8 mouse cellular contexts compared by ENCODE assay signal in genomic region chr5:142821974-142822285, GRCm38 (mm10). TPM values are rescaled to one million over a fixed set of nuclear protein-coding genes. Genes with fewer than 3 reads are reported as not detected.
DNase-seq lines count a peak whose midpoint lies in the region; ATAC-seq and TF ChIP-seq lines count a peak whose summit lies in the region.

No protein-coding gene starts in this region.

- peak overlapping the region; percentile 98 for H3K9ac ChIP-seq in lung, postnatal 0 days (replicated peaks; ENCODE audit: low read depth)
- H3K9ac ChIP-seq in intestine, postnatal 0 days (ENCODE audit: low read depth, low read length), result peak overlapping the region; percentile 93
- H3K9ac ChIP-seq in neural tube, embryonic 14.5 days (replicated peaks; ENCODE audit: low read depth, low read length), result peak overlapping the region; percentile 99

- no peak for ATAC-seq in lung, postnatal 0 days
- ATAC-seq in intestine, postnatal 0 days, result no peak
- no peak for ATAC-seq in neural tube, embryonic 14.5 days (ENCODE audit: low read depth)
- no peak for ATAC-seq in erythroid progenitor cell, adult 5-6 weeks (replicated peaks; ENCODE audit: low FRiP score, poor library complexity, severe bottlenecking)

- no peaks in the 10 kb centered on the region for H3K36me3 ChIP-seq in lung, postnatal 0 days (ENCODE audit: insufficient read depth, low read length)
- H3K36me3 ChIP-seq in forebrain, embryonic 10.5 days (replicated peaks), result no peaks in the 10 kb centered on the region
- H3K36me3 ChIP-seq in intestine, postnatal 0 days (ENCODE audit: control insufficient read depth, insufficient read depth), result no peaks in the 10 kb centered on the region
- H3K36me3 ChIP-seq in neural tube, embryonic 14.5 days (ENCODE audit: control insufficient read depth, insufficient read depth, low read length), result no peaks in the 10 kb centered on the region

- WGBS in lung, postnatal 0 days, result 0% methylated on average over 9 of the region's 9 CpGs
- whole genome bisulfite sequencing in forebrain, embryonic 10.5 days, result 0% methylated on average over 9 of the region's 9 CpGs
- WGBS in intestine, postnatal 0 days, result 0% methylated on average over 9 of the region's 9 CpGs
- WGBS in neural tube, embryonic 14.5 days, result 1% methylated on average over 9 of the region's 9 CpGs

- H3K4me1 ChIP-seq in lung, postnatal 0 days (ENCODE audit: insufficient read depth, low read depth, low read length), result peaks cover 3% of the 10 kb centered on the region; the same call in 1 of the 2 replicates
- H3K4me1 ChIP-seq in forebrain, embryonic 10.5 days, result peaks cover 54% of the 10 kb centered on the region
- H3K4me1 ChIP-seq in intestine, postnatal 0 days (replicated peaks; ENCODE audit: control insufficient read depth, insufficient read depth, low read length), result no peaks in the 10 kb centered on the region
- H3K4me1 ChIP-seq in neural tube, embryonic 14.5 days (ENCODE audit: control insufficient read depth, insufficient read depth, low read length), result peaks cover 33% of the 10 kb centered on the region

- peak overlapping the region; percentile 96 for H3K4me3 ChIP-seq in lung, postnatal 0 days (ENCODE audit: low read depth, low read length)
- peak overlapping the region; percentile 100 for H3K4me3 ChIP-seq in forebrain, embryonic 10.5 days
- H3K4me3 ChIP-seq in intestine, postnatal 0 days (ENCODE audit: low read depth, low read length), result peak overlapping the region; percentile 92
- H3K4me3 ChIP-seq in neural tube, embryonic 14.5 days (ENCODE audit: low read depth, low read length), result peak overlapping the region; percentile 98

- peak overlapping the region; percentile 100 for H3K27ac ChIP-seq in lung, postnatal 0 days (ENCODE audit: low read length)
- peak overlapping the region; percentile 100 for H3K27ac ChIP-seq in forebrain, embryonic 10.5 days
- H3K27ac ChIP-seq in intestine, postnatal 0 days (ENCODE audit: low read depth, low read length), result peak overlapping the region; percentile 100
- peak overlapping the region; percentile 100 for H3K27ac ChIP-seq in neural tube, embryonic 14.5 days (ENCODE audit: low read depth, low read length)

- H3K27me3 ChIP-seq in lung, postnatal 0 days (replicated peaks; ENCODE audit: insufficient read depth, low read length), result no peaks in the 10 kb centered on the region
- H3K27me3 ChIP-seq in forebrain, embryonic 10.5 days (ENCODE audit: poor library complexity, severe bottlenecking), result no peaks in the 10 kb centered on the region
- H3K27me3 ChIP-seq in intestine, postnatal 0 days (replicated peaks; ENCODE audit: control insufficient read depth, insufficient read depth, low read length), result no peaks in the 10 kb centered on the region
- peaks cover 2% of the 10 kb centered on the region; the same call in 1 of the 2 replicates for H3K27me3 ChIP-seq in neural tube, embryonic 14.5 days (ENCODE audit: control insufficient read depth, insufficient read depth, low read length)

- no peaks in the 10 kb centered on the region for H3K9me3 ChIP-seq in lung, postnatal 0 days (ENCODE audit: low read length)
- H3K9me3 ChIP-seq in forebrain, embryonic 10.5 days, result no peaks in the 10 kb centered on the region
- H3K9me3 ChIP-seq in intestine, postnatal 0 days (ENCODE audit: control insufficient read depth), result no peaks in the 10 kb centered on the region
- H3K9me3 ChIP-seq in neural tube, embryonic 14.5 days (ENCODE audit: control insufficient read depth, low read length), result no peaks in the 10 kb centered on the region

- TF ChIP-seq EP300 in lung, postnatal 0 days (IDR thresholded peaks at IDR 0.05), result no peak

- no peak for DNase-seq in lung, postnatal 0 days (ENCODE audit: low spot score)
- no peak for DNase-seq in lung, postnatal 10 days
- DNase-seq in forebrain, embryonic 10.5 days (ENCODE audit: extremely low spot score, low spot score), result no peak
- no peak for DNase-seq in layer of hippocampus, adult 11-12 months (ENCODE audit: low spot score)
- no peak for DNase-seq in frontal cortex, adult 2 months (ENCODE audit: extremely low spot score in 1 of 2, low spot score in 1 of 2)

- peak overlapping the region; percentile 88 for H3K4me2 ChIP-seq in lung, postnatal 0 days (replicated peaks; ENCODE audit: low read depth, low read length)
- peak overlapping the region; percentile 87 for H3K4me2 ChIP-seq in intestine, postnatal 0 days (replicated peaks; ENCODE audit: low read depth)
- peak overlapping the region; percentile 98 for H3K4me2 ChIP-seq in neural tube, embryonic 14.5 days (ENCODE audit: low read depth, low read length)

- no peak for TF ChIP-seq CTCF in lung, postnatal 0 days (IDR thresholded peaks at IDR 0.05)
- TF ChIP-seq CTCF in intestine, postnatal 0 days (IDR thresholded peaks at IDR 0.05; ENCODE audit: low read depth), result no peak

RNA-seq across cellular contexts. Expression of gene Tnrc18, which starts 4.5 kb away (rescaled TPM):
- 16.6 and 24.9 TPM in 2 replicates for polyA plus RNA-seq in lung, postnatal 0 days (2015; fragmentation: Nextera tagmentation; extraction: Ambion mirVana)
- 21.5 and 22.7 TPM in 2 replicates for polyA plus RNA-seq in forebrain, embryonic 10.5 days (2016; fragmentation: Nextera tagmentation; extraction: Ambion mirVana)
- polyA plus RNA-seq in intestine, postnatal 0 days (2015; fragmentation: Nextera tagmentation; extraction: Ambion mirVana), result 9.9 and 11.7 TPM in 2 replicates
- 36.4 and 39.9 TPM in 2 replicates for polyA plus RNA-seq in neural tube, embryonic 14.5 days (2014; fragmentation: Nextera tagmentation; extraction: Ambion mirVana)
- total RNA-seq in erythroid progenitor cell, adult 5-6 weeks (2015; ENCODE audit: low replicate concordance), result 14.4 and 21.8 TPM in 2 replicates
- 15.1 TPM in 2 replicates for total RNA-seq in erythroid progenitor cell, adult 5-6 weeks (2017; ENCODE audit: low replicate concordance)
- 38.1 and 38.2 TPM in 2 replicates for polyA plus RNA-seq in frontal cortex, adult 2 months (2012; rRNA removed)
